Mouse (Mus musculus) liver, embryonic 15.5 days (tissue): ENCODE results near the gene 1700020D05Rik. TPM values are rescaled to one million over a fixed set of nuclear protein-coding genes. Genes with fewer than 3 reads are reported as not detected.

Experiments used
- ATAC-seq: fragments of 200-750 bp; cut with Nextera tagmentation; 2 replicates; pipeline ENCODE4 v1.8.0; 2017; ENCODE audit warnings: moderate number of reproducible peaks, mild to moderate bottlenecking, moderate library complexity; ENCODE audit not compliant: insufficient read depth
- H3K27ac ChIP-seq: fragments of 300-500 bp; sonication (generic); replicated peaks from 2 replicates; pipeline ENCODE4 v1.5.1; 2015; ENCODE audit warnings: mild to moderate bottlenecking, inconsistent platforms
- H3K27me3 ChIP-seq: fragments of 300-500 bp; sonication (generic); 2 replicates; pipeline ENCODE4 v1.6.1; 2015; ENCODE audit warnings: mild to moderate bottlenecking, inconsistent platforms
- H3K36me3 ChIP-seq: fragments of 300-500 bp; sonication (generic); replicated peaks from 2 replicates; pipeline ENCODE4 v1.6.1; 2015; ENCODE audit warnings: moderate library complexity, mild to moderate bottlenecking, inconsistent platforms
- H3K4me1 ChIP-seq: fragments of 300-500 bp; sonication (generic); replicated peaks from 2 replicates; pipeline ENCODE4 v1.6.1; 2015; ENCODE audit warnings: inconsistent platforms
- H3K4me2 ChIP-seq: fragments of 300-500 bp; sonication (generic); 2 replicates; pipeline ENCODE4 v1.6.1; 2015; ENCODE audit warnings: moderate library complexity, mild to moderate bottlenecking, inconsistent platforms
- H3K4me3 ChIP-seq: fragments of 300-500 bp; sonication (generic); replicated peaks from 2 replicates; pipeline ENCODE4 v1.5.1; 2015; ENCODE audit warnings: mild to moderate bottlenecking, inconsistent platforms
- H3K9ac ChIP-seq: fragments of 300-500 bp; sonication (generic); 2 replicates; pipeline ENCODE4 v1.6.1; 2015; ENCODE audit warnings: moderate library complexity, mild to moderate bottlenecking, inconsistent platforms
- H3K9me3 ChIP-seq: fragments of 300-500 bp; sonication (generic); replicated peaks from 2 replicates; pipeline ENCODE4 v1.6.1; 2016; ENCODE audit warnings: inconsistent platforms
- WGBS: fragments of 180-500 bp; shearing (Covaris S2); methylation state at CpG from one replicate; pipeline ENCODE4 v1.1.7; 2015; ENCODE audit warnings: mixed read lengths; ENCODE audit not compliant: insufficient replicate concordance; 5-methylcytosine and 5-hydroxymethylcytosine counted together
- polyA plus RNA-seq: library from polyadenylated mRNA; unstranded; fragments of >200 nt; fragmentation: Nextera tagmentation; extraction: Ambion mirVana; gene quantifications from 2 replicates; pipeline ENCODE4 v1.2.1, GENCODE M21; 2015

The 1700020D05Rik gene
- 0.12 TPM in 1 of 2 replicates, not detected in the other for polyA plus RNA-seq

GRCm38 (mm10) chr19:5503687-5504086 is at the start of gene 1700020D05Rik:
TSS of gene 1700020D05Rik (minus strand) at chr19:5503787.
- 70% methylated on average over 17 of the region's 17 CpGs for WGBS
- H3K4me3 ChIP-seq, result no peak within 1 kb of the TSS
- H3K9ac ChIP-seq, result no peak within 1 kb of the TSS
- no peaks in the 10 kb centered on the region for H3K27me3 ChIP-seq
- no peak within 1 kb of the TSS for H3K4me2 ChIP-seq
- ATAC-seq, result no peak
- 0 out of 2 replicates have a peak, but pooled peaks cover 6% of the 10 kb centered on the region for H3K4me1 ChIP-seq
- no peaks in the 10 kb centered on the region for H3K9me3 ChIP-seq
- no peak within 1 kb of the TSS for H3K27ac ChIP-seq
- H3K36me3 ChIP-seq, result 0 out of 2 replicates have a peak, but pooled peaks cover 5% of the 10 kb centered on the region

GRCm38 (mm10) chr19:5547471-5548056 is 44.0 kb upstream of the 1700020D05Rik start:
- WGBS, result 61% methylated on average over 4 of the region's 4 CpGs
- H3K36me3 ChIP-seq, result no peaks in the 10 kb centered on the region
- H3K4me1 ChIP-seq, result no peaks in the 10 kb centered on the region
- no peak overlapping the region for H3K9ac ChIP-seq
- H3K27me3 ChIP-seq, result peaks cover 7% of the 10 kb centered on the region; the same call in 1 of the 2 replicates
- no peak overlapping the region for H3K4me2 ChIP-seq
- no peak for ATAC-seq
- H3K9me3 ChIP-seq, result no peaks in the 10 kb centered on the region
- no peak overlapping the region for H3K27ac ChIP-seq
- no peak overlapping the region for H3K4me3 ChIP-seq

GRCm38 (mm10) chr19:5544031-5544430 is 40.4 kb upstream of the 1700020D05Rik start:
- H3K4me1 ChIP-seq, result no peaks in the 10 kb centered on the region
- H3K27me3 ChIP-seq, result peaks cover 4% of the 10 kb centered on the region; the same call in 1 of the 2 replicates
- H3K9ac ChIP-seq, result no peak overlapping the region
- ATAC-seq, result no peak
- no peaks in the 10 kb centered on the region for H3K9me3 ChIP-seq
- H3K27ac ChIP-seq, result no peak overlapping the region
- H3K36me3 ChIP-seq, result no peaks in the 10 kb centered on the region
- H3K4me2 ChIP-seq, result no peak overlapping the region
- WGBS, result 63% methylated on average over 11 of the region's 11 CpGs
- no peak overlapping the region for H3K4me3 ChIP-seq

- Histone ChIP-seq H3K4me1 (no peaks in the 10 kb centered on the region), H3K4me2 (no peak overlapping the region), H3K9ac (no peak overlapping the region), H3K4me3 (no peak overlapping the region), H3K36me3 (no peaks in the 10 kb centered on the region), H3K27ac (no peak overlapping the region), H3K27me3 (peaks cover 4% of the 10 kb centered on the region; the same call in 1 of the 2 replicates), H3K9me3 (no peaks in the 10 kb centered on the region)
- ATAC-seq, result no peak
- 53% methylated on average over 9 of the region's 9 CpGs for WGBS
Measured at GRCm38 (mm10) chr19:5543362-5543761, 39.8 kb upstream of the 1700020D05Rik start.

- Histone ChIP-seq H3K4me3 (no peak overlapping the region), H3K27me3 (peaks cover 4% of the 10 kb centered on the region; the same call in 1 of the 2 replicates), H3K9ac (no peak overlapping the region), H3K4me2 (no peak overlapping the region), H3K9me3 (no peaks in the 10 kb centered on the region), H3K27ac (no peak overlapping the region), H3K36me3 (no peaks in the 10 kb centered on the region), H3K4me1 (no peaks in the 10 kb centered on the region)
- WGBS, result 73% methylated on average over 8 of the region's 8 CpGs
- no peak for ATAC-seq
Measured at GRCm38 (mm10) chr19:5538786-5539185, 35.2 kb upstream of the 1700020D05Rik start.

GRCm38 (mm10) chr19:5532520-5532919 is 28.9 kb upstream of the 1700020D05Rik start:
- 51% methylated on average over 8 of the region's 8 CpGs for WGBS

GRCm38 (mm10) chr19:5530138-5530524 is 26.5 kb upstream of the 1700020D05Rik start:
- peaks cover 13% of the 10 kb centered on the region for H3K4me1 ChIP-seq
- 67% methylated on average over 7 of the region's 7 CpGs for WGBS
- no peak for ATAC-seq
- H3K9me3 ChIP-seq, result no peaks in the 10 kb centered on the region
- H3K27me3 ChIP-seq, result 0 out of 2 replicates have a peak, but pooled peaks cover 3% of the 10 kb centered on the region
- no peak overlapping the region for H3K9ac ChIP-seq
- no peaks in the 10 kb centered on the region for H3K36me3 ChIP-seq
- H3K27ac ChIP-seq, result no peak overlapping the region
- H3K4me3 ChIP-seq, result no peak overlapping the region
- H3K4me2 ChIP-seq, result no peak overlapping the region

More at GRCm38 (mm10) chr19:5532520-5532919, 28.9 kb upstream of the 1700020D05Rik start:
- Histone ChIP-seq H3K27ac (no peak overlapping the region), H3K27me3 (0 out of 2 replicates have a peak, but pooled peaks cover 3% of the 10 kb centered on the region), H3K9me3 (no peaks in the 10 kb centered on the region), H3K4me1 (peaks cover 13% of the 10 kb centered on the region), H3K9ac (no peak overlapping the region), H3K4me3 (no peak overlapping the region), H3K36me3 (no peaks in the 10 kb centered on the region), H3K4me2 (no peak overlapping the region)
- ATAC-seq, result no peak

GRCm38 (mm10) chr19:5529325-5530137 is 25.9 kb upstream of the 1700020D05Rik start:
- H3K4me1 ChIP-seq, result peaks cover 13% of the 10 kb centered on the region
- H3K9ac ChIP-seq, result no peak overlapping the region
- 19% methylated on average over 20 of the region's 20 CpGs for WGBS
- H3K9me3 ChIP-seq, result no peaks in the 10 kb centered on the region
- H3K36me3 ChIP-seq, result no peaks in the 10 kb centered on the region
- 0 out of 2 replicates have a peak, but pooled peaks cover 3% of the 10 kb centered on the region for H3K27me3 ChIP-seq
- peak; percentile 94 for ATAC-seq
- H3K4me2 ChIP-seq, result peak overlapping the region; percentile 59
- H3K4me3 ChIP-seq, result peak overlapping the region; percentile 25
- H3K27ac ChIP-seq, result no peak overlapping the region

GRCm38 (mm10) chr19:5525204-5525603 is 21.6 kb upstream of the 1700020D05Rik start:
- 0 out of 2 replicates have a peak, but pooled peaks cover 2% of the 10 kb centered on the region for H3K27me3 ChIP-seq
- H3K9me3 ChIP-seq, result no peaks in the 10 kb centered on the region
- H3K36me3 ChIP-seq, result no peaks in the 10 kb centered on the region
- peaks cover 13% of the 10 kb centered on the region for H3K4me1 ChIP-seq
- H3K4me2 ChIP-seq, result no peak overlapping the region
- no peak overlapping the region for H3K27ac ChIP-seq
- no peak overlapping the region for H3K4me3 ChIP-seq
- H3K9ac ChIP-seq, result no peak overlapping the region
- 63% methylated on average over 5 of the region's 5 CpGs for whole genome bisulfite sequencing
- ATAC-seq, result no peak

GRCm38 (mm10) chr19:5518721-5519120 is 15.1 kb upstream of the 1700020D05Rik start:
- no peak overlapping the region for H3K9ac ChIP-seq
- H3K4me3 ChIP-seq, result no peak overlapping the region
- H3K27ac ChIP-seq, result no peak overlapping the region
- H3K4me2 ChIP-seq, result no peak overlapping the region
- ATAC-seq, result no peak
- H3K4me1 ChIP-seq, result 0 out of 2 replicates have a peak, but pooled peaks cover 2% of the 10 kb centered on the region
- no peaks in the 10 kb centered on the region for H3K27me3 ChIP-seq
- 52% methylated on average over 3 of the region's 3 CpGs for whole genome bisulfite sequencing
- no peaks in the 10 kb centered on the region for H3K36me3 ChIP-seq
- H3K9me3 ChIP-seq, result no peaks in the 10 kb centered on the region

GRCm38 (mm10) chr19:5516906-5517505 is 13.4 kb upstream of the 1700020D05Rik start:
- WGBS, result 69% methylated on average over 8 of the region's 8 CpGs
- H3K27ac ChIP-seq, result no peak overlapping the region
- no peaks in the 10 kb centered on the region for H3K9me3 ChIP-seq
- ATAC-seq, result no peak
- no peak overlapping the region for H3K9ac ChIP-seq
- no peaks in the 10 kb centered on the region for H3K27me3 ChIP-seq
- no peaks in the 10 kb centered on the region for H3K36me3 ChIP-seq
- H3K4me1 ChIP-seq, result peaks cover 14% of the 10 kb centered on the region
- no peak overlapping the region for H3K4me3 ChIP-seq
- H3K4me2 ChIP-seq, result no peak overlapping the region
